Mouse (Mus musculus) spleen, adult 2 months (tissue): ENCODE results near the gene Cntnap5a. TPM values are rescaled to one million over a fixed set of nuclear protein-coding genes. Genes with fewer than 3 reads are reported as not detected.

Experiments
- DNase-seq, 2 experiments: peaks; one replicate each; pipeline versions ENCODE4 v3.0.0 to v3.0.0-alpha.2; 2012 to 2021; ENCODE audit warnings: low spot score in 2 of 2, low read depth in 1 of 2
- H3K27ac ChIP-seq: fragments of 200-500 bp; 2 replicates; pipeline ENCODE4 v1.5.1; 2012; ENCODE audit warnings: low read length, inconsistent platforms; ENCODE audit not compliant: insufficient read depth
- H3K27me3 ChIP-seq: fragments of 200-500 bp; 2 replicates; pipeline ENCODE4 v1.6.1; 2012; ENCODE audit warnings: mild to moderate bottlenecking, moderate library complexity, low read length, inconsistent platforms; ENCODE audit not compliant: control insufficient read depth, insufficient read depth
- H3K36me3 ChIP-seq: fragments of 200-500 bp; 2 replicates; pipeline ENCODE4 v1.6.1; 2012; ENCODE audit warnings: mild to moderate bottlenecking, low read length, inconsistent platforms; ENCODE audit not compliant: control insufficient read depth, insufficient read depth
- H3K4me1 ChIP-seq: fragments of 200-500 bp; 2 replicates; pipeline ENCODE4 v1.6.1; 2011; ENCODE audit warnings: inconsistent platforms; ENCODE audit not compliant: control insufficient read depth, insufficient read depth, insufficient read length
- H3K4me3 ChIP-seq: fragments of 200-500 bp; 2 replicates; pipeline ENCODE4 v1.5.1; 2011; ENCODE audit warnings: mild to moderate bottlenecking, inconsistent platforms; ENCODE audit not compliant: insufficient read depth, insufficient read length; ENCODE audit errors: extremely low read depth
- CTCF ChIP-seq: fragments of 200-500 bp; IDR thresholded peaks from 2 replicates; pipeline ENCODE4 v1.5.1; 2011; ENCODE audit warnings: mild to moderate bottlenecking, inconsistent platforms; ENCODE audit not compliant: insufficient read depth, insufficient read length, insufficient replicate concordance; ENCODE audit errors: extremely low read depth
- POLR2A ChIP-seq: fragments of 200-500 bp; IDR thresholded peaks from 2 replicates; pipeline ENCODE4 v1.6.1; 2011; ENCODE audit warnings: low read depth, low read length, inconsistent platforms
- WGBS: fragments of 180-500 bp; shearing (Covaris S2); methylation state at CpG from one replicate; pipeline ENCODE4 v1.1.7; 2018; 5-methylcytosine and 5-hydroxymethylcytosine counted together
- polyA plus RNA-seq: library from polyadenylated mRNA; depleted of rRNA; stranded (reverse); fragments of >200 nt; gene quantifications from 2 replicates; pipeline ENCODE4 v1.2.3, GENCODE M21; 2012

Gene Cntnap5a
- polyA plus RNA-seq, 1 experiment = not detected

DNA sequence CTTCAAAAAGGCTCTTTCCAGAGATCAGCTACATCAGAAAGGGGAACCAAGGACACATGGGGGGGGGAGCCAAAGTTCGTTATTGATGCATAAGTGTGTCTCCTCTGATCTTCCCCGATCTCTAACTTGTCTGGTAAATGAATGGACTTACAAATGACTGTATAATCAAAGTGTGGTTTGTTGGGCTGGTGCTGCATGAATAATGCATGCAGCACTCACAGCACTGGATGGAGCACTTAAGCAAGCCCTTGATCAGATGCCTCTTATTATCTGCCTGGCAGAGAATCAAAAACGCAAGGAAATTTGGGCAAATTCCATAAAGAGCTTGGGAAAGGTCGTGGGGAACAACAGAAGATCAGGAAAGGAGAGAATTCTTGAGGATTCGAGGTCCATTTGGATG lies 100.2 kb downstream of the Cntnap5a start:
- WGBS = 60% methylated on average over 5 of the region's 5 CpGs
- no peaks in the 10 kb centered on the region for H3K36me3 ChIP-seq
- H3K27me3 ChIP-seq = no peaks in the 10 kb centered on the region
- no peak overlapping the region for H3K4me3 ChIP-seq
- no peak for TF ChIP-seq CTCF
- no peak for TF ChIP-seq POLR2A
- no peak overlapping the region for H3K27ac ChIP-seq
- no peak for DNase-seq
- H3K4me1 ChIP-seq = no peaks in the 10 kb centered on the region

DNA sequence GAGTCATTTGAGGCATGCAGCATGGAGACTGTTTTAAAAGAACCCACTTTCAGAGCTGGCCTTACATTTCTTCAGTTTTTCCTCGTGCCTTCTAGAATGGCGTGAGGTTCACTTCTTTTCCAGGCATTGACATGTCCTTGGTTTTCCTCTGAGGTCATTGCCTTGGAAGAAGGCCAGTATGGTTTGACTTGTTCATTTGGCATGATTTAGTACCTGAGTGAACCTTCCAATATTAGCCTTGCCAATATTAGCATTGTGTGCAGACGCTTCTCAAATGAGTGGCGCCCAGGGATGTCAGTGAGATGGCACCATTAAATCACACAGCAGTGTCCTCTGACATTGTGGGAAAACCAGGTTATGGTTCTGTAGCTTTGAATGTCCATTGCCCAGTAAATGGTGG lies 158.0 kb downstream of the Cntnap5a start:
- H3K27ac ChIP-seq = no peak overlapping the region
- no peak for DNase-seq
- no peak overlapping the region for H3K4me3 ChIP-seq
- no peaks in the 10 kb centered on the region for H3K36me3 ChIP-seq
- H3K4me1 ChIP-seq = no peaks in the 10 kb centered on the region
- WGBS = 83% methylated on average over 4 of the region's 4 CpGs
- no peak for TF ChIP-seq CTCF
- TF ChIP-seq POLR2A = no peak
- H3K27me3 ChIP-seq = no peaks in the 10 kb centered on the region

DNA sequence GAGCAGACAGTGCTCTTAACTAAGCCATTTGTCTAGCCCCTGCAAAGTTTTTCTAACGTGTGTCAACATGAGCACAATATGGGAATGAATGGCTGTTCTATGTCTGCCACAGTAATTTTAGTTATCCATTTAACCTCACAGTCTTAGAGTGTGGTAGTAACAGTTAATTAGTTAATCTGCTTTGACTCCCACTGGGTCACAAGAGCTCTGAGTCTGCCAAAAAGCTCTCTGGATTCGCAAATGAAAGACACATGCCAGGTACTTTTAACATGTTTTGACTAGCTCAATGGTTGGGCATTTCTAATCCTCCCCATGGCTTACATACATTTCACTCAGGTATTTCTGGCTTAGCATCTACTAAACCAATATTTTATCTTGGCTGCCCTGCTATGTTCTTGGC lies 163.0 kb downstream of the Cntnap5a start:
- Histone ChIP-seq H3K27me3 (no peaks in the 10 kb centered on the region), H3K4me3 (no peak overlapping the region), H3K36me3 (no peaks in the 10 kb centered on the region), H3K4me1 (no peaks in the 10 kb centered on the region), H3K27ac (no peak overlapping the region)
- TF ChIP-seq POLR2A (no peak), CTCF (no peak)
- no peak for DNase-seq
- WGBS = 64% methylated on average over 2 of the region's 2 CpGs

DNA sequence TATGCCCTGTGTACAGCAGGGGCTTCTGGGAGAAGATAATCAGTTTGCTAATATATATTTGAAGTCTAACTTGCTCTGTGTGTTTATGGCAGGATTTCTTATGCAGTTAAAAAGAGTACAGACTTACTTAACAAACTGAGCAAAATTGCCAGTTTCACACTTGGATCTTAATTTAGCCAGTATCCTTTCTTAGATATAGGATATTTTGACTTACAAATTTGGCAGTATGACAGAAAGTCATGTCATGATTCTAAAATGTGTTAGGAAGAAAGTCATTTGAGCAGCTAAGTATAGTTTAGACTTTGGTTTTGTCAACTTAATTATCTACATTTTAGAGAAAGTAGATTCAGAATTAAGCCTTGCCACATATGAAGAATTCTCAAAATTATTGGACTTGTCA lies 167.7 kb downstream of the Cntnap5a start:
- Histone ChIP-seq H3K27me3 (no peaks in the 10 kb centered on the region), H3K4me3 (no peak overlapping the region), H3K36me3 (no peaks in the 10 kb centered on the region), H3K4me1 (no peaks in the 10 kb centered on the region), H3K27ac (no peak overlapping the region)
- DNase-seq = no peak
- TF ChIP-seq POLR2A = no peak
- TF ChIP-seq CTCF = no peak

GRCm38 (mm10) chr1:115918396-115918795 lies 233.8 kb downstream of the Cntnap5a start:
- WGBS = 56% methylated on average over 1 of the region's 1 CpGs
- no peaks in the 10 kb centered on the region for H3K27me3 ChIP-seq
- TF ChIP-seq POLR2A (no peak), CTCF (no peak)

DNA sequence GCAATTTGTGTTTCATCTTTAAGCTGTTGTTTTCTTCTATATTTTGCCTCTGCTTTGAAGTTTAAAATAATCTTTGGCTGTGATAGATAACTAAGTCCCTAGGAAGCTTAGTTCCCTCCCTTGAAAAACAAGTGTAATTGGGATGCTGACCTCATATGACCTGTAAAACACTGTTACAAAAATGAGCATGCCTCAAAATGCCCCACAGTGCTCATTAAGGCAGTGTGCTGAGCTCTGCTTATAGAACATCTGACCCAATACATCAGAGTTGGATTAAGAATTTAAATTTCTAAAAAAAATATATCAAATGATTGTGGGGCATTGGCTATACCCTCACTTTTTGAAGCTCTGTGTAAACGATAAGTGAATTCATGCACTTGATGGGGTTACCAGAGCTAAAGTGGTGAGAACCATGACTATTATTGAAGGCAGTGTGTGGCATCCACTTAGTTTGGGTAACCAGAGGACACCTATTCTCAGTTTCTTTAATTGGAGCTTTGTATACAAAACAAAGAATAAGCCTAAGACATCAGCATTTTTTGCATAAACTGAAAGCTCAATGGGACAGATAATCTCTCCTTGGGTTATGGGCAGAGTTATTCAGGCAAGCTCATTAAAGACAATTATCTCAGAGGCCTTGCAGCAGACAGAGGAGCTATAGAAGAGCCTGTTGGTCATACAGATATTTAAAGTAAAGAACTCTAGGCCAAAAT lies 241.6 kb downstream of the Cntnap5a start:
- no peak for TF ChIP-seq CTCF
- no peak for TF ChIP-seq POLR2A
- no peak overlapping the region for H3K27ac ChIP-seq
- 94% methylated on average over 1 of the region's 1 CpGs for WGBS
- H3K4me3 ChIP-seq = no peak overlapping the region
- no peaks in the 10 kb centered on the region for H3K4me1 ChIP-seq
- no peaks in the 10 kb centered on the region for H3K36me3 ChIP-seq
- no peak for DNase-seq
- H3K27me3 ChIP-seq = no peaks in the 10 kb centered on the region

More at GRCm38 (mm10) chr1:115918396-115918795, 233.8 kb downstream of the Cntnap5a start:
- no peak for DNase-seq
- Histone ChIP-seq H3K27ac (no peak overlapping the region), H3K36me3 (no peaks in the 10 kb centered on the region), H3K4me1 (no peaks in the 10 kb centered on the region), H3K4me3 (no peak overlapping the region)

DNA sequence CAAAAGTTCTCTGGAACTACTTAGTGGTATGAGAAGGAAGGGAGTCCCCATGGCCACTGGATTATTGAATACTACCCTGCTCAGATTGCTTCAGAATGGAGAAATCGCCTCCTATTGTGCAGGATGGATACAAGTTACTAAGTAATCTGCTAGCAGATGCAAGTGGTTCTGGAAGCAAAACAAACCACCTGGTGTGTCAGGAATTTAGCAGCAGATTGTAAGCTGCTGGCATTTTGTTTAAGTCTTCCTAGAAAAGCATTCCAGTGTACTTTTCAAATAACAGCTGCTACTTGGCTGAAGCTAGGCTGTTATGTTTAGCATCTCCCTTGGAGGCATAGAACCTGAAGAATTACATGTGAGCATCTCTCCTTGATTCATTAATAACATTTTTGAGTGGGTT lies 247.5 kb downstream of the Cntnap5a start:
- Histone ChIP-seq H3K27me3 (no peaks in the 10 kb centered on the region), H3K27ac (no peak overlapping the region), H3K4me3 (no peak overlapping the region), H3K4me1 (no peaks in the 10 kb centered on the region), H3K36me3 (no peaks in the 10 kb centered on the region)
- WGBS = 45% methylated on average over 1 of the region's 1 CpGs
- no peak for DNase-seq
- TF ChIP-seq CTCF = no peak
- TF ChIP-seq POLR2A = no peak
